Mouse (Mus musculus): ENCODE measurements around the gene Rpl3.
A peak's percentile ranks its signal among the peaks of the same experiment; 100 is the strongest.

The Rpl3 gene

GRCm38 (mm10) chr15:80087406-80088012 is 4.2 kb downstream of the Rpl3 start:
- DNase-seq (ENCODE audit: low spot score): no peak

DNA sequence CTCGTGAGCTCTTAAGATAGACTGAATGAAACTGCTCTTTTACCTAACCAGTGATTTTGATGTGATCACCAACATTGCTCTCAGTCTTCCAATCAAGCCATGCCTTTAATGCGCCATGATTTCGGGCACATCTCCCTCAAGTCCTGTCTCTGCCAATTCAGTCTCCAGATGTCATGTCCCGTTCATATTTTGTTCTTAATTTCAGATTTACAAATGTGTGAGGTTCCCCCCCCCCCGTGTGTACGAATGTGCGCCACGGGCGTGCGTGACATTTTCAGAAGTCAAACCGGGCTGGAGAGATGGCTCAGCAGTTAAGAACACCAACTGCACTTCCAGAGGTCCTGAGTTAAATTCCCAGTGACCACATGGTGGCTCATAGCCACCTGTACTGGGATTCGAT is 7.9 kb downstream of the Rpl3 start:
- DNase-seq (ENCODE audit: low spot score): no peak

DNA sequence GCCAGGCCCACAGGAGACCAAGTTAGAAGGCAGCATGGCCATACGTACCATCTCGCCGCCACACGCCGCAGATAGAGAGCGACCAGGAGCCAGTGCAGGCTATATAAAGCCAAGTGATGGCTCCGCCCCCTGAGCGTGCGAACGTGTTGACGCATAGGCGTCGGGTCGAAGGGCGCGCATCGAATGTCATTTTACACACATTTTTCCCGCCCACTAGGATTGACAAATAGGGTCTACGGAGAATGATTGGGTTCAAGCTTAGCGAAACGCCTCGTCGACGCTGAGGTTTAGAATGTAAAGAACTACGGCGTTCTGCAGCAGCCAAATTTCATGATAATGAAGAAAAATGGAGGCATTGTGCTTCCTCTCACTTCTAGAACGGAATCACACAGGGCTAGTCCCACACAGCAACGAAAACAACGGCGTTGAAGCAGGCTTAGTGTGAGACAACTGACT is 8.4 kb downstream of the Rpl3 start:
- DNase-seq (ENCODE audit: low spot score): peak; percentile 98

DNA sequence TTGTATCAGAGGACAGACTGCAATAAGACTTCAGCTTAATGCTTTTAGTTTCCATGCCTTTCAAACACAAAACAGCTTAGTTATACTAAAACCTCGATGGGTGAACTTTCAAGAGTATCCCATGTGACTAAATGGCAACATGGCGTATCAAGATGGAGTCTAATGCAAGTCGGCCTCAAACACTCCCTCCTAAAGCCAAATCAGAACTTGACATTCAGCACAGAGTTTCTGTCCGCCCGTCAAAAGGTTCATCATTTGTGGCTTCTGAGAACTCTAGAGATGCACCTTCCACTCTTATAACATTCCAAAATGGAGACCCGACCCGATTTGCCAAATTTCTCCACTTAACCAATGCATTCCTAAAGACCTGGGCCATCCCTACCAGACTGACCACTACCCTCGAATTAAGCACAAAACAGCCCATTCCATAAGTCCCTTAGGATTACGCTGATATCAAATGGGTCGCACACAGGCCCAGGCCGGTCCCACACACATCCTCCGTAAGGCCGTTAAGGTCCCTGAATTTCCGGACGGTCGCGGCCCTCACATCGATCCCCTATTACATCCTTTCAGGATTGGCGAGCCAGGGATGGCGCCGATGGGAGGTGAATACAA is 8.9 kb downstream of the Rpl3 start:
- no peak for DNase-seq (ENCODE audit: low spot score)

DNA sequence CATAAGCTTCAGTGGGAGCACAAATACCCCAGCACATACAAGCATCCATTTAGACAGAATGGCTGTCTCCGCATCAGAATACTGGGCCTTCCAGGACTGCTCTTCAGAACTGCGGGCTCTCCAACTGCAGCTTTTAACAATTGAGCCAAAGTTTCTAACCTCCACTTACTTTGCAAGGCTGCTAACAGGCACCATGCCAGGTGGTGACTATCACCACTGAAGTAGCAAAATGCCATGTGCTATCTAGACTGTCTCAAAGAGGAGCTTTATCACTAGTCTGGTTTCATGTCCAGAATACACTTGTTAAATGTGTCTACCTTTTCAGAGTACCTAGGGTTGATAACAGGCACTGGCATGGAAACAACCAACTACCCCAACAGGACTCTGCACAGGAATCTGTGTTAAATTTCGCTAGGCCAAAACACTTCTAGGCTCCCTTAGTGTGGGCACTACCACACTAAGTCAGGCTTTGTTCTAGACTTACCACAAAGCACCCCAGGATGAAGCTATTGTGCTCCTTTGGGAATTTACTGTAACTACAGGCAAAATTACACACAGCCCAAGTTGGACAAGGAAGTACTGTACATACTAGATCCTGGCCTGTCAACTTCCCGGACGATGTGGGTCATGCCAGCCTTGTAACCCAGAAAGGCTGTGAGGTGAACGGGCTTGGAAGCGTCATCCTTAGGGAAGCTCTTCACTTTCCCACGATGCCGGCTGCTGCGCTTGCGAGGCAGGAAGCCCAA is 9.7 kb downstream of the Rpl3 start:
- no peak for DNase-seq (ENCODE audit: low spot score)

DNA sequence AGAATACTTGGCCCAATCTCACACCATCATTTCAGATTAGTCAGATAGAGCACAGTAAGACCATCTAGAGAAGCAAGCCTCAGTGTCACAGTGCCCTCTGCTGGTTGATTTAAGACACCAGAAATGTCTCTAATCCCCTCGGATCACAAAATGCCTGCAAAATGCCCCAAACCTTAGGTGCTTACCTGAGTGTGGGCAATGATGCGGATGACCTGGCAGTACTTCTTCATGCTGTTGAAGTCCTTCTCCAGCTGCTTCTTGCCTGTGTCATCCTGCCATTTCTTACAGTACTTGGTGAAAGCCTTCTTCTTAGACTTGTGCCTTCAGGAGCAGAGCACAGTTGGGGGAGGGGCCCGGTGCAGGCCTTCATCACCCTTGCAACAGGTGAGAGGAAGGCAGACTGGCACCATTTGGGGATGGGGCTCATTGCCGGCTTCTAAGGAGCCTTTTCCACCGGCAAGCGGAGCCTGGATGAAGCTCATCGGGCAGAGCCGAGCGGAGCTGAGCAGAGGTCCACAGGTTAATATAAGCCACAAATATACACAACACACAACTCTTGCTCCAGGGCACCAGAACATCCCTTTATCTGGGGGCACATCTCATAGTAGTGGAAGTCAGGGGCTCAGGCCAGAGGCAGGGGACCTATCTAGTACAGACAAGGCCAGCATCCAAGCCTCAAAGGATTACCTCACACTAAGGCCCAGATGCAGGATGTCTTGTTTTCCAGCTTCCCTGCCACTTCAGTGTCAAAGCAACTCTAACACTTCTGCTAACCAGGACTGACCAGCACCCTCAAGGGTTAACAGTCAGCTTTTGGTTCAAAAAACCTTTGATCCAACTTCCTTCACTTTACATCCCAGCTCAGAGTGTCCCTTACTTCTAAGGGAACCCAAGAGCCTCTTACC is 10.7 kb downstream of the Rpl3 start:
- DNase-seq (ENCODE audit: low spot score): no peak

DNA sequence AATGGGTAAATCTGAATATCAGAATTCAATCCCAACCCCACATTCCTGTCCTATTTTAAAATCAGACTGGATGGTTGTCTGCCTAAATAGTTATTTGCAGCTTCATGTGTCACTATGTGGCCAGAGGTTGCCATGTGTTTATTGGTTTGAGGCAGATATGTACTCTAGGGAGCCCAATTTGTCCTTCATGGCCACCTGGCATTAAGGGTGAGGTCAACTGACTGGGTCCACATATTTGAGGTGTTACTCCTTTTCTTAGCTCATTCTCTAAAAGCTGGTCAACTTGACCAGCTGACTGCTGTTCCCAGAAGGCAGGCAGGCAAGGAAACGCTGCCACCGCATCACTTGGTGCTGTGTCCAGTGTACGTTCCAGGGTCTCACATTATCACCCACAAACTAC is 11.7 kb downstream of the Rpl3 start:
- no peak for DNase-seq (ENCODE audit: low spot score)

DNA sequence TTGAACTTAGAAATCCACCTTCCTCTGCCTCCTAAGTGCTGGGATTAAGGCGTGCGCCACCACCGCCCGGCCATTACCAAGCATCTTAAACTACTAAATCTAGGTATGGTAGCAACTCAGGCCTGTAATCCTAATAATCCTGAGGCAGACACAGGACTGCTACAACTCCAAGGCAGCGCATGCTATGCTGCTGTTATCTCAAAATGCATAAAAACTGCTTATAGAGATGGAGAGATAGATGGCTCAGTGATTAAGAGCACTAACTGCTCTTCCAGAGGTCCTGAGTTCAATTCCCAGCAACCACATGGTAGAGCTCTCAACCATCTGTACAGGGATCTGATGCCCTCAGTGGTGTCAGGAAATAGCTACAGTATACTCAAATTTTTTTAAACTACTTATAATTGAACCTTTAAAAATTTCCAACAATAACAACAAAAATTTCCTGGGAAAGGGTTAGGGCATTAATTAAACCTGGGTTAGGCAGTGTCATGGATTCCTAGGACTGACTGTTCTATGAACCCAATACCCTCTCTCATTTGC is 12.5 kb downstream of the Rpl3 start:
- DNase-seq (ENCODE audit: low spot score): no peak

DNA sequence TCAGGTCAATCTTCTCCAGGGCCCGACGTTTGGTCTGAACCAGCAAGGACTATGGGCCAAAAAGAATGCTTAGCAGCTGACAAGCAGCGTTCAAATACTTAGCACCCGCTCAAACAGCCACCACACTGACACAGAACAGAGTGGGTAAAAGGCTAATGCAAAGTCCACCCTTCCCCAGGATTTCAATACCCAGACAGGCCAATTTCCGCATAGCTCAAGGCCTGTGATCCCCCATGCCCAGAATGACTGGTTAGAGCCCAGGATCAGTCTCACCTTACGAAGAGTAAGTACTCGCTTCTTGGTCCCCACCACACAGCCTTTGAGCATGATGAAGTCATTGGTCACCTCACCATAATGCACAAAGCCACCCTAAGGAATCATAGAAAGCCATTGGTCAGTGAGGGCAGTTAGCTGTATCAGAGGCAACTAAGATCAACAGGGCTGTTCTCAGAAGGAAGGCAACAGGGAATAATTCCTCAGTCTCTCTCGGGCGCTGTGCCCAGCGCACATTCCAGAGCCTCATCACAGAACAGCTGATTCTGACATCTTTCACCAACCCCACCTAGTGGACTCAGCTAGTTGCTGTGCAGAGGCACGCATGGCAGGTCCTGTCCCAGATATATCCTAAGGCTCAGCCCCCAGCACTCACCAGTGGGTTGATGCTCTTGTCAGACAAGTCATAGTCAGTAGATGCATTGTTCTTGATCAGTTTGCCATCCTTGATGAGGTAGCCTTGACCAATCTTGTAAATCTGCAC is 13.4 kb downstream of the Rpl3 start:
- DNase-seq (ENCODE audit: low spot score): no peak

DNA sequence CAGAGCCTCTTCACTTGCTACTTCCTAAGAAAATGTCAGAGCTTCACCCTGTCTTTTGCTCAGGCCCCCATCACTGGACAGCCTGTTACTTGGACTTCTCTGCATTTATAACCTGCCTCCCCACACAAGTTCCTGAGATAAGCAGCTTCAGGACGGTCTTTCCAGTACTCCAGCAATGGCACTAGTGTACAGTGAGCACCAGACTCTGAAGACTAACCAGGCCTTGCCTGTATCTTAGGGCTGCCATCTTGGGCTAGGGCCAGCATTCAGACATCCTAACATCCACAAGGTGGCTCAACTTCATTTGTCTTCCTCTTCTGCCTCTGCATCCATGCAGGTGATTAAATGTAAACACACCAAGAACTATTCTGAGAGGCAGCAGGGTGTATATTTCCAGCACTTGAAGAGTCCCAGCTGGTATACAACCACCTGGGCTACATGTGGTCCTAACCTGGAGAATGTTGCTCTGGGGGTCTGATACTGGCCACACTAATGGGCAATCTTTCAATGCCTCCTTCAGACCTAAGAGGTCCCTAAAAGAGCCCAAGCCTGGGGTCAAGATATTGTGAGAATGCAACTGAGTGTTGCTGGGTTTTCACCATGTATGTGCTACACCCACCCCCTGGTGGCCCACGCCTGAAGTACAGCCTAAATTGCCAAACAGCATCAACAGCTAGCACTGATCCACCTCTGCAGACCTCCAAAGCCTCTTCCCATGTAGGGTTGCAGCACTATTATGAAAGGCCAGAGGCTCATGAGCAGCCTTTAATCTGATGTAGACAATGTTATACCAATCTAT is 15.1 kb downstream of the Rpl3 start:
- DNase-seq (ENCODE audit: low spot score): peak; percentile 72

DNA sequence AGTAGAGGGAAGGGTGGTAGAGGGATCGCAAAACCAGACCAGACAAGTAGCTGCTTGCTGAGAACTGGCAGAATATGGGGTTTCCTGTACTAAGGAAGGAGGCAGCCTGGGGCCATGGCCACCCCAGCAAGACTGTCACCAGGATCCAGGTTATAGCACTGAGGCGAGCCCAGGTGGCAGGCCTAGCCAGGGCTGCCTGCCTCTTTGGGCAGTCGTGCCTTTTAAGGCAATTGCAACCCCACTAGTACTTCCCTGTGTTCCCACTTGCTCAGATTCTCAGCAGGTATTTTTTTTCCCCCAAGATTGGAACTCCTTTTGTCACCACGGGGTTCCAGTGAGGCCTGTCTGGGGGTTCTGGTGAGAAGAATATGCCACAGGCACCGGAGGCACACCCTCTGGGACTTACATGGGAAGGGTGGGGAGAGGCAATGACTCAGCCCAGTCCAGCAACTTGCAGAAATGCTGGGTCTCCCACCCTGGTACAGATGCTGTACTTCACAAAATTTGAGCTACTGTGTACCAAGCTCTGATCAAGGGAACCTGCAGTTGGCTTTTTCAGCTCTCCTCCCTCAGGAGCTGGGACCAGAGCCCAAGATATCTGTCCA is 15.8 kb downstream of the Rpl3 start:
- DNase-seq (ENCODE audit: low spot score): no peak

GRCm38 (mm10) chr15:80075374-80075694 is 16.3 kb downstream of the Rpl3 start:
- no peak for DNase-seq (ENCODE audit: low spot score)

GRCm38 (mm10) chr15:80074663-80075373 is 16.9 kb downstream of the Rpl3 start:
- DNase-seq (ENCODE audit: low spot score): no peak

DNA sequence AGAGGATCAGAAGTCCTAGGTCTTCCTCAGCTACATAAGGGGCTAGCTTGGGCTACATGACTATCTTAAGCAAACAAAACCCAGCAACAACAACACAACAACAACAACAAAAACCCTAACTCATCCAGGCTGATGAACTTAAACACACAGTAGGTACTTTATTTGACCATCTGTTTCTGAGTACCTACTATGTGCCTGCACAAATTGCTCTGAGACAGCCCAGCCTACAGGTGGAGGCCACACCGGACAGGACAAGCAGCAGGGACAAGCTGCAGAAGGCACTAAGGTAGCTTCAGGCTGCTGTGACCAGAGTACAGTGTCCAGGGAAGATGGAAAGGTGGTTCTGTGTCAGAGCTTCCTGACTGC is 18.4 kb downstream of the Rpl3 start:
- DNase-seq (ENCODE audit: low spot score): no peak

- no peak for DNase-seq (ENCODE audit: low spot score)
These were observed 19.0 kb downstream of the Rpl3 start for GRCm38 (mm10) chr15:80072579-80073255.

DNA sequence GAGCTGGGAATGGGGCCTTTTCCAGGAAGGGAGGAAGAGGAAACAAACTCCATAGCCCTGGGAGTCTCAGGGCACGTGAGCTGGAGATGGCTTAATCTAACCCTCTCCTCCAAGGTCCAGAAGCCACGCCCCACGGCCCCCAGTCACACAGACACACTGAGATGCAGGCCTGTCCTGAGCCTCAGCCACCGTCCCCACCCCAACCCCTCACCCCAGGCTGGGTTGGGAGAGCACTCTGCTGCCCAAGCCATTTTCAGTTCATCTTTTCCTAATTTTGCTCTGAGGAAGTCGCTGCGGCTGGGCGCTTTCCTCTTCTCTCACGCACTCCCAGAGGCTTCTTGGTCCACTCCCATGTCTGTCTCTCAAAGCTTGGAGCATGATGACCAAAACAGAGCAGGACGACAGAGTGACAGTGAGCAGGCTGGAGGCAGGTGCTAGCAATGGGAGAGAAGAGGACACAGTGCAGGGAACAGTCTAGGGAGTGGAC is 19.7 kb downstream of the Rpl3 start:
- DNase-seq (ENCODE audit: low spot score): no peak

DNA sequence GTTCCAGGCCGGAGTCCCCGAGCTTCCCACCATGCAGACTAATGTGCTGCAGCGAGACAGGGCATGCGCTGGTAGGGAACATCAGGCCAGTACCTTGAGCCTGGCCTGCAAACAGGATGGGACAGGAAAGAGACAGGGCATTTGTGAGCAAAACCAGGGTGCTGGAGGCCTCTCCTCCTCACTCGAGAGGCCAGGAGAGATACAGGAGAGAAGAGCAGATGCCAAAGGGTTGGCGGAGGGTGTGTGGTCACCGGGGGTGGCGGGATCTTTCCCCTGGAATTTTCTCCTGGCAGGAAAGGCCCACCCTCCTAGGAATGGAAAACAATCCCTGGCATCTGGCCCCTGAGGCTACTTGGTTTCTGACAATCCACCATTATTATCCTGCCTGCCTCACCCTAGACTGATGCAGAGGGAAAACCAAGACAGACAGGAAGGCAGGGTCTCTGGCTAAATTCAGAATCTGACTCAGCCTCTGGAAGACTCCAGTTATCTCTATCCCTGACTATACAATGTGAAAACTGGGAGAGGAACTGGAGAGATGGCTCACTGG is 21.5 kb downstream of the Rpl3 start:
- DNase-seq (ENCODE audit: low spot score): no peak

- DNase-seq (ENCODE audit: low spot score): no peak
These were observed 22.5 kb downstream of the Rpl3 start for GRCm38 (mm10) chr15:80069171-80069570.

DNA sequence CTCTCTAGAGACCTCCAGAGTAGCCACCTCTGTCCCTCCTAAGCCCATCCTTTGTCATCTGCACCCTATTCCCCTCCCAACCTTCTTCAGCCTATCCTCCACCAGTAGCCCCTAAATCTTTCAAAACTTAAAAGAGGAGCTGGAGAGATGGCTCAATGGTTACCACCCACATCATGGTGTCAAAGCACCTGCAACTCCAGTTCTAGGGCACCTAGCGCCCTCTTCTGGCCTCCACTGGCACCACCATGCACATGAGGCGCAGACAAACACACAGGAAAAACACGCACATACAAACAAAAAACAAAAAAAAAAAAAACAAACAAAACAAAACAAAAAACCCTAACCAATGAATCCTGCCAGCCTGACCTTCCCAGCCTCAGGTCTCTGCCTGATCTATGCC is 25.1 kb downstream of the Rpl3 start:
- no peak for DNase-seq (ENCODE audit: low spot score)

Data from ovary, postnatal 36 days (tissue).